Mouse (Mus musculus): ENCODE data around the gene Gm28308.

Gene Gm28308

DNA sequence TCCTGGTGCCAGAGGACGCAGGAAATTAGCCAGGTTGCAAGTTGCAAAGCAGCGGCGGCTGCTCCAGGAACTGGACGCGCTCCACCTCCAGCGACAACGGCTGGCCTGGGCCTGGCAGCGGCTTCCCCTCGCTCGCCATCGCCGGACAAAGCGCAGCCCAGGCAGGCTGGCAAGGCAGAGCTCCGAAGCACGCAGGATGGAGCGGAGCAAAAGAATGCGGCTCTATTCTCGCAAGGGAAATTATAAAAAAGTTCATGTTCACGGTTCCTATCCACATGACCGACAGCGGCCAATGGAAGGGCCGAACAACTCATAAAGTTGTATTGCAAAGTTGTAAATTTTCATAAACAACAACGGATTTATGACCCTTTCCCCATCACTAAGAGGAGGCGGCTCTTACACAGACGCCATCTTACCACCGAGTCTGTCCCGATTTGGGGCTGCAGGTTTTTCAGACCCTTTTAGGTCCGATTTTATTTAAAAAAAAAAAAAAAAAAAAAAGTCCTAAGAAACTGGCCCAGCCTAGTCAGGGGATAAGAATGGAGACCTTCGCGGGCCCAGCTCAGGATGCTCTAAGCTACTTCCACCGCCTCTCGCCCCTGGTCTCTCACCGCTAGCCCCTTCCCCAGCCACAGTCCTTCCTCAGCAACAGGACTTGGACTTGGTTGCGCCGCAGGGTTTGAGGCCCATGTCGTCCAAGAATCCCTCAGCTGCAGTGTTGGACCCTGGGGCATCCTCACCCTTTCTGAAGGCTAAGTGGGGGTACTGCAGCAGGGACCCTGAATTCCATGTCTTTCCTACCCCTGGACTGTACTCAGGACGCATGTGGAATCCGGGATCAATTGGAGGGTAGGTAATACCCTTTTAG is at the start of gene Gm28308, which contains the start of gene Hoxa3:
Gm28308 (minus strand) TSS at position 221 of the 868 bp plus-strand sequence.
Hoxa3 (minus strand) TSS at position 218 of the 868 bp plus-strand sequence.
- no peak for DNase-seq (ENCODE audit: low spot score in 2 of 2)

DNA sequence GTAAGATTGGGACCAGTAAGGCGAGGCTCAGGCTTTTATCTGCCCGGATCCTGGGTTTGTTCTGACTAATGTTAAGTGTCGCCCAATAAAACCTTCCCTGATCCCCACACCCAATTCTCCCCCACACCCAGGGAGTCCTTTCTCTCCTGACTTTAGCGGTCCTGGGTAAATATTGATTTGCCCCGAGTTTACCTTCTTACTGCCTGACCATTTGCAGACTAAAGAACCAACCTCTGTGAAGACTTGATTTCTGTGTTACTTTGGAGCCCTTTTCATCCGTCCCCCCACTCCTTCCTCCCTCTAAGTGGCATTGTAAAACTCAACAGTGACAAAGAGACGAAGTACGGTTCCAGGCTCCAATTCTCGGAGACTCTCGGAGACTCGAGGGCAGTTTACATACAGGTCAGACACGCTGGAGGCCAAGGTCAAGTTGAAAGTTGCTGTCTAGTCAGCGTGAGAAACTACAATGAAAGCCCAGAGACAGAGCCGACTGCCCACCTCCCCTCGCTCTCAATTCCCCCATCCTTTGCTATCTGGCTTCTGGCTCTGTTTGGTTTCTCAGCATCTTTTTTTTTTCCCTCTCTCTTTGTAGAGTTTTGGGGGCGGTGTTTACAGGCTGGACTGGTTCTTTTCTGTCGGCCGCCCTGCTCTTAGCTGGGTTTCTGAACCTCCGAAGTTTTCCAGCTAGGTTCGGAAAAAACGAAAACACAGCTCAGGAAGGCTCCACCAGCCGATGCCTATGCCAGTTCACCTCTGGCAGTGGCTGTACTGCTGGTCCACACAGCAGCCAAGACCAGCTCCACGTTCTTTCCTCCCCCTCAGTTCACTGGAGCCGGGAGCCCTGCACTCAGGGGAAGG is 49.6 kb upstream of the Gm28308 start:
- no peak for DNase-seq (ENCODE audit: low spot score in 2 of 2)

DNA sequence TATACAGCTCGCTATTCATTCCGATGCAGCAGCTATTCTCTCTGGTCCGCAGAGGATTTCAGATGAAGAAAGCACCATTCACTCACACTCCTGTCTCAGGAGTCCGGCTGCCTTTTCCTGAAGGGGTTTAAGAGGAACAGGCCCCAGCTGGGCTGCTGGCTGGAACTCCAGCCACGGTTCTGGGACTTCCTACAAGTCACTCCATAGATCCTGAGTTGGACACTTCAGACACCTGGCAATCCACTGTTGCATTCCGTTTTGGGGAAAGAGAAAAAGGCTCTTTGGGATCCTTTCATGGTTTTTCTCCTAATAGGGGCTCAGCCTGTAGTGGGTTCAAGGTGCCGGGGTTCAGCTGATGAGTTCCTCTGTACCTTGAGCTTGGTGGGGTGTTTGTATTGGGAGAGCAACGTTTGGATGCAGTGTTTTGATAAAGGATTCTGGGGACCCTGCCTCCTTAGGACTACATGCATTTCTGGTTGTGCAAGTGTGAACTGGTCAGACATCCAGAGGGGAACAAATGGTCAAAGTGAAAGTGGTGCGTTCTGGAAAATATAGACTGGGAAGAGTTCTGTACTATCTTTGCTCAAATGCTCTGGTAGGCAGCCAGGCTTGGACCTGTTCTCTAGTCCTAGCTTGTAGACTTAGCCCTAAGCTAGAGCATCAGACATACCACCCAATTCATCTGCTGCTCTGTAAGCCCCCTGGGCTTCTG is 48.8 kb upstream of the Gm28308 start:
- no peak for DNase-seq (ENCODE audit: low spot score in 2 of 2)

DNA sequence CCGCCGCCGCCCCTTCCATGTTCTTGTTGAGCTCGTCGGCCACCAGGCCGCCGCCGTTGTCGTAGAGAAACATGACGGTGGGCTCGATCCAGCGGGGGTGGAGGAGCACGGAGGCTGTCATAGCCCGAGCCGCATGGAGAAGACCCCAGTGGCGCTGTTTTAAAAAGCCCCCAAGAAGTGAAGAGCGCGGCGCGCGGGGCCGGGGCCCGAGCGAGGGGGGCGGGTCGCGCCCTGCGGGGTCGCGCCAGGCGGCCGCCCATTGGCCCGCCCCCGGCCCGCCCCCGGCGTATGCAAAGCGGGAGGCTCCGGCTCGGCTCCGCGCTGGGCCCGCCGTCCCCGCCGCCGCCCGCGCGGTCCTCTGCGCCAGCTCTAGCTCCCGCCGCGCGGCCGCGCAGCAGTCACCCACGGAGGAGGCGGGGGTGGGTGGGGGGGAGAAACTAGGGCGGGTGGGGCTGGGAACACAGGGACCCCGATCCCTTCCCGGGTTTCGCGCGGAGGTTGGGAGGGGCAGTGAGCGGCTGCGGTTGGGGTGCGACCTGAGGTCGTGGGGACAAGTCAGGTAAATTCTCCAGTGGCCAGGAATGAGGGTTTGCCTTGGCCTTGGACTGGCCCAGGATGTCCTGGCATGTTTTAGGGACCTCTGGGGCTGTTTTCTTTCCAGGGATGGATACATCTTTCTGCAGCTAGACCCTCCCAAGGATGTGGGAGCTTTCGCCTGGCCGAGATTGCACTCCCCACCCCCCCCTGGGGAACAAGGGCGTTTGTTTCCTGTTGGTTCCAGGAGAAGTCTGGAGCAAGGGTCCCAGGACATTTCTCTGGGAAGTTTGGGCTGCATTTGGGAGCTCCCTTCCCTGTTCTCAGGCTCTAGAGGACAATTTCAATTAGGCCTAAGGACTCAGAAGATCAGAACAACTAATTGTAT is 47.8 kb upstream of the Gm28308 start, which contains the start of gene Hoxa13:
Hoxa13 (minus strand) TSS at position 227 of the 922 bp plus-strand sequence.
- DNase-seq (ENCODE audit: low spot score in 2 of 2) = no peak

DNA sequence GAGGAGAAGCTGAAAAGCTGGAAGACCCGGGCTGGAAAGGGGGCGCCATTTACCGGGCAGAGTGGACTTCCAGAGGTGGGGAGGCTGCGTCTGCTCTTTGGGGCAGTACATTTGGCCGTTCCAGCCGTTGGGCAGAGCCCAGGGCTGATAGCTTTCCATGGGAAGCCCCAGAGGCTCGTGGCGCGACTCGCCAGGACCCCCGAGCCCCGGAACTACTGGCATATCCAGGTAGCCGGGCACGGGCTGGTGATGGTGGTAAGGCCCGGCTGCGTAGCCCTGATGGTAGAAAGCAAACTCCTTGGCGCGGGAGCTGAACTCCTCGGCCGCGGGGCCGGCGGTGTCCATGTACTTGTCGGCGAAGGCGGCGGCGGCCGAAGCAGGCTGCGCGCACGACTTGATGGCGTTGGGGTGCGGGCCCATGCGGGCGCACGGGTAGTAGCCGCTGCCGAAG is 46.7 kb upstream of the Gm28308 start:
- no peak for DNase-seq (ENCODE audit: low spot score in 2 of 2)

DNA sequence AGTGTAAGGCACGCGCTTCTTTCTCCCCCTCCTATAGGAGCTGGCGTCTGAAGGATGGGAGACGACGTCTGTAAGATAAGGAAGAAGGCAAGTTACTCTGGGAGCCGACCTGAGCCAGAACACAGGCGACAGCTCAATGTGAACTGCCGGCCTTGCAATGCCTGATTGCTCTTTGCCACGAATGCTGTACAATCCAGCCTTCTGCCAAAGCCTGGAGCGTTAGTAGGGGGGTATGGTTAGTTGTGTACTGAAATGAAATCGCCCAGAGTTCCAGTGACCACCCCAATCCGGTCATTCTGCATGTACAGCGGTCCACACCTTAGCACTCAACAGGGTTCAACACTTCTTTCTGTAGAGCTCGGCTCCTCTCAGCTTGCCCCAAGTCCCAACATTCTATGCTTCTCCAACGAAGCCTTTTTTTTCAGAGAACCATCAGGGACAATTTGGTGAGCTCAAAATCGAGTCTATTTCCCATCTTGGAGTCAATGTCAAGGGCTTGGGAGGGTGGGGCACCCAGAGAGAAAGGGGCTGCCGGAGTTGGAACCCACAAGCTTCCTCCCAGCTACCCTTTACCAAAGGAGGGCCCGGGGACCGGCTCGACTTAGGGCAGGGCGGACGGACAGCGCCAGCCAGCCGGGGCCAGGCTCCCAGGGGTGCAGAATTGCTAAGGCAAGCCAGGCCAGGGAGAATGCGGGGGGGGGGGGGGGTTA is 46.1 kb upstream of the Gm28308 start:
- DNase-seq (ENCODE audit: low spot score in 2 of 2) = no peak

DNA sequence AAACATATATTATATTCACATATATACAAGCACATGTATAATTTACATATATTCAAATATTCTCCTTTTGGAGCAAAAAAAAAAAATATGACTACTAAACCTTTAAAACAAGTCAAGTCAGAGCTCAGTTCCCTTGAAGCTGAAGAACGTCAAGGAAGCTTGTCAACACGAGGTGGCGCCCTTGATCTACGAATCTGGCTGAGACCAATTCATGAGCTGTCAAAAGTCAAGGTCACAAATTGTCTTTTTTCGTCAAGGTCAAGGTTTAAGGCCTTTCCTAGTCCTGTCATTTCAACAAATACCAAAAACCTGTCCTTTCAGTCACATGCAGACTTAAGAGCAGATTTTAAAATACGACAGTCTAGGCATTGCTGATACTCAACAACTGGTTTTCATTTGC is 43.8 kb upstream of the Gm28308 start:
- DNase-seq (ENCODE audit: low spot score in 2 of 2) = peak; percentile 61 to 77

DNA sequence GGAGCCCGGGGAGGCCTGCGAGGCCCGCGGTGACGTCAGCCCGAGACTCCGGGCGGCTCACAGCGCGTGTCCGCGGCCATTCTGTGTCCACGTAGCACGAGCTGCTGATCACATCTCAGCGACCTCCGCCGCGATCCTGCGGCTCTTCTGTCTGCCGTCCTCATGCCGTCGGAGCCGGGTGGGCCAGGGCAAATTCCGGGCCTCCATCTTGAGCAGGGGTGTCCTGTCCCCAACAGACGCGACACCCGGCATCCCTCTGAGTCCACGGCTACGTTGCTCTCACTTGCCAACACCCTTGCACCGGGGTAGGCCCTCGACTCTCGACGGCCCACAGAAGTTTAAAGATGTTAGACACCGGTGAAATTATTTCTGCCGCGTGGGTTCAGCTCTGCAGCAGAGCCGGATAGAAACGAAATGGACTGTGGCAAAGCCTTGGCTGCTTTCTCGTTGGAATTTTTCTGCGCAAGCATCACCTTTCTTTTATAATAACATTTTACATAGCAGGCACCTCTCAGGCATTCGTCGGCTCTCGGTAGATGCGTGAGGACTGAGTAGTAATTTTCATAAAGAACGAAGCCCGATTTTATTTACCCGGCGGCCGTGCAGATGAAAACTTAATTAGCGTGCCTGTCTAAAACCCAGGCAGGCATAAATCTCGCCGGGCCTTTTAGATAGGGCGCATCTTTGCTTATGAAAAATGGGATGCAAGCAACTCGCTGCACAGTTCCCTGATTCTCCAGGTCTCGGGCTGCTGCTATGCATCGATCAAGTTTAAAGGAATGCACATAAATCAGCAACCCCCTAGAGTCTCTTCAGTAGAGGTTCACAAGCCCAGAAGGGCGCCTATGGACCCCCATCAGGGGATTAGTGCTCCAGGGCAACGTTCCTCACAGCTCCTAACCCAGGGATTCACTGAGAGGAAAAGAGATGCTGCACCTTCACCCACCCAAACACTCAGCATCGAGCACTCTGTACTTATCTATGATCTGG is 40.7 kb upstream of the Gm28308 start:
- no peak for DNase-seq (ENCODE audit: low spot score in 2 of 2)

DNA sequence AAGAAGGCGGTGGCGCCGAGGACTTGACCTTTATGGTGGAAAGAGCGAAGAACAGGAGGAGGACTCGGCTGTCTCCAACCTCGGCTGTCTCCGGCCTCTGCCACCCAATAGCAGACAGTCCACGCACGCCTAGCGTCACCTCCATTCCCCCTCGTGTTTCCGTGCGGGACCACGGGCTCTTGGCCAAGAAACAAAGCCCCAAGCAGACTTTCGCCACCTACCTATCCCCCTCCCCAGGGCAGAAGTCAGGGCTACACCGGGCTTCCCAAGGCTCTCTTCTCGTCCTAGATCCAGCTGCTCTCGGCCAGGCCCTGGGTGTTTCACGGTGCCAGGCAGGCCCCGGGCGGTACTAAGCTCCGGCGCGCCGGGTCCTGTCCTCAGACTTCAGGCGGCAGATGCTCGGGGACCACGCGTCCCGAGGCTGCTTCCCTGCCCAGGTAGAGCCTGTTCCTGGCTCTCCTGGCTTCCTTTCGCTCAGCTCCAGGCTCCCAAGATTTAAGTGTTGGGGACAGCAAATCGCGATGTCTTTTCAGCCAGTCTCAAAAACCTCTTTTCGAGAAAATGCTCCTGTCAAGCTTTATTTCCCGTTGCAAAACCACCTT is 39.7 kb upstream of the Gm28308 start:
- no peak for DNase-seq (ENCODE audit: low spot score in 2 of 2)

DNA sequence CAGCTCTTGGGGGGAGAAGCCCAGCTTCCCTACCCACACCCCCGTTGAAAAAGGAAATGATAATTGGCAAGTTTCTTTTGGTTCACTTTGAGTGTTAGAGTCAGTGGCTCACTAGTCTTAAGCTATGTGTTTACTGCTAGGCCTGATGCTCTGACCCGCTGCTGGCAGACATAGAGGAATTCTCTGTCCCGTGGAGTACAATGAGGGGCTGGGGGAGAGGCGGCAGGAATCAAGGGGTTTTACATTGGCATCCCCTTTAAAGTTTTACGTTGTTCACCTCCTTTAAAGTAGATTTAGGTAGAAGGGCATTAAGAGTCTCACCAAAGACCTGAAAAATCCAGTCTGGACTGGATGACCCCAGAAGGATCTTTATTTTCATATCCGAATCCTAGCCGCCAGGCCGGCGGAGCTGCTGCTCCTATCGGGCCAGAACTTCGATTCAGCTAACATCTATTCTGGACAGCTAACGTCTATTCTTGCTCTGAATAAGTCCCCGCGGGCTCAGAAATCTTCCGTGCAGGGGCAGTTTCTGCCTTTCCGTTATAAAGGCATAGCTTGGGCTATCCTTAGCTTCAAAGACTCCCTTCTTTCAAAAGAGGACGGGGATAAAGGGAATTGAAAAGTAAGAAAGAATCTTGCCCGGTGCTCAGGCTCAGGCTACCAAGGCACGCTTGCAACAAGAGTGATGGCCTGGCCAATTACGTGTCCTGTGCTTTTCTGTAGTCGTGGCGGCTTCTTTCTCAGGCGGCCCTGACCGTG is 39.1 kb upstream of the Gm28308 start:
- no peak for DNase-seq (ENCODE audit: low spot score in 2 of 2)

DNA sequence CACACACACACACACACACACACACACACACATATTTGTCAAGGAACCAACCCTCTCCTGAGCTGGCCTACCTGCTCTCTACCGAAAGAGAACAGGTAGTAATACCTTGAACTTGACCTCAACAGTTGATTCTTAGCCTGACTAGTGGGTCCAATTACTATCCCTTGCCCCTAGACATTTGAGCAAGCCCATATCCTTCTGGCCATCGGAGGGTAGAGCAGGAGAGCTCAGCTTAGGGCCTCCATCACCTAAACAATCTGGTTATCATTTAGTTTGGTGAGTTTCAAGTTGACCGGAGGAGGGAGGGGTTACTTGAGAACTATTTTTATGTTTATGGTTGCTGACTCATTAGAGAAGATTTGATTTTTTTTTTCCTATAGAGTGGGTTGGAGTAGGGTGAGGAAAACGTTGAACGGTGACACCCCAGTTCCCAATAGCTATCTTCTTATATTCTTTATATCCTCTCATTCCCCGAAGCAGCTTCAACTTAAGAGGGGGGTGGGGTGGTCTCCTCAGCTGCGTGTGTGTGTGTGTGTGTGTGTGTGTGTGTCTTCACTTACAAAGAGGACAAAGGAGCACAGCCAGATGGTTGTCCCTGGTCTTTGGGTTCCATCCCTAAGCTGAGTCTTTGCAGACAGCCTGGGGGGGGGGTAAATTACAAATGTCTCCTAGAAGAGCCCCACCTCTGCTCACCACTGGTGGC is 38.2 kb upstream of the Gm28308 start:
- no peak for DNase-seq (ENCODE audit: low spot score in 2 of 2)

DNA sequence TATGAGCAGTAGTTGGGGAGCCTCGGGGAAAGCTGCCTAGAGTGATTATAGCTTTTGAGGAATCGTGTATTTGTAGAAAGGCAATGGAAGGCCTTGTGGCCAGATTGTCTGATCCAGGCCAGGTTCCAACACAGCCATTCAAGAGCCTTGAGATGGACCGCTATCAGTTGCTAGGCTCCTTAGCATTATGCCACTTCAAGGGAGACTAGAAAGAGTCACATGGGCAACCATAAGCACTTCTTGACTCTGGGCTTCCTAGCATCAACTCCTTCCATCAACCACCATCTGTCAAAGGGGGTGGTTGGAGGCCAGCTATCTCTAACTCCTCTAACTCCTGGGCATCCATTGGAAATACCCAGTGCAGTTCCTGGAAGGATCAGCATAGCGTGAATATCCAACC is 36.7 kb upstream of the Gm28308 start:
- DNase-seq (ENCODE audit: low spot score in 2 of 2) = no peak

DNA sequence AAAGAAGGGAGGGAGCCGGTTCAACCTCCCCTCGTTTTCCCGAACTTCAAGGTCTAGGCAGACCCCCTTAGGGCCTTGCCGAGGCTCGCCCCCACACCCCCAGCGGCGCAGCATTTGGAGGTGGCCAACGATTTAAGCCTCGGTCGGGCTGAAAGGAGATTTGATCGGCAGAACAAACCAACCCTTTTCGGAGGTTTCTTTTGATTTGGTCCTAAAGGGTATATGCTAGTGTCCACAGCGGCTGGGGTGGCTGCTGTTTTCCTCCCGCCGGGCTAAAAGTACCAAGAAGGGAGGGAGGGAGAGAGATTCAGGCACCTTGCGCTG is 36.2 kb upstream of the Gm28308 start:
- no peak for DNase-seq (ENCODE audit: low spot score in 2 of 2)

DNA sequence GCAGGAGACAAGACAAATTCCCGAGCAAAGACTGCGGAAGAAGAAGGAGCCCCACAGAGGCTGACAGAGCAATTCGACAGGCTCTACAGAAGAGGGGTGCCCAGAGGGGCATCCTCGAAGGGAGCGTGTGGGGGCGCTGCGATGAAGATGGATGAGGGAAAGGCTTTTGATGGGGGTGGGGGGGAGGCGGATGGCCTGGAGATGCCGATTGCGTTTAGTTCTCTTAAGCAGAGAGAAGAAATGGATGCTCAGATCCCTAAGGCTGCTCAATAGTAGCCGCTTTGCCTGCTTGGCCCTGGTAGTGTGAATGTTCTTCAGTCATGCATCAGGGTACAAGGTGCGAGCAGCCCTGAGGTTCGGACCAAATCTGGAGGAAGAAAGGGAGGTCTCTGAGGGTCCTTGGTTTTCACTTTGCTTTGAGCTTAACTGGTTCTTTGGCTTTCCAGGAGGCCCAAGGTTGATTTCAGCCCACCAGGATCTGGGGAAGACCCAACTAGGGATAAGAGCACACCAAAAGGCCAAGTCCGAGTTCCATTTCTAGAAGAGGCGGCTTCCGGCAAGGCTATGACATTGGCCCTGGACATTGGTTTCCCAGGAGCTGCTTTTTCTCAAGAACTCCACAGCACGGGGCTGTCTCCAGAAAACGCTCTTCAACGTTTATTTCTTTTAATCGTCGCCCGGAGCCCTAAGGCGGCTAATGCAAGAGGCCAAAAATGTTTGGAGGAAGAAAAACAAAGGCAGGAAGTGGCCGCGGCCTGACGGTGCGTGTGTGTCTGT is 35.7 kb upstream of the Gm28308 start:
- DNase-seq (ENCODE audit: low spot score in 2 of 2) = no peak

DNA sequence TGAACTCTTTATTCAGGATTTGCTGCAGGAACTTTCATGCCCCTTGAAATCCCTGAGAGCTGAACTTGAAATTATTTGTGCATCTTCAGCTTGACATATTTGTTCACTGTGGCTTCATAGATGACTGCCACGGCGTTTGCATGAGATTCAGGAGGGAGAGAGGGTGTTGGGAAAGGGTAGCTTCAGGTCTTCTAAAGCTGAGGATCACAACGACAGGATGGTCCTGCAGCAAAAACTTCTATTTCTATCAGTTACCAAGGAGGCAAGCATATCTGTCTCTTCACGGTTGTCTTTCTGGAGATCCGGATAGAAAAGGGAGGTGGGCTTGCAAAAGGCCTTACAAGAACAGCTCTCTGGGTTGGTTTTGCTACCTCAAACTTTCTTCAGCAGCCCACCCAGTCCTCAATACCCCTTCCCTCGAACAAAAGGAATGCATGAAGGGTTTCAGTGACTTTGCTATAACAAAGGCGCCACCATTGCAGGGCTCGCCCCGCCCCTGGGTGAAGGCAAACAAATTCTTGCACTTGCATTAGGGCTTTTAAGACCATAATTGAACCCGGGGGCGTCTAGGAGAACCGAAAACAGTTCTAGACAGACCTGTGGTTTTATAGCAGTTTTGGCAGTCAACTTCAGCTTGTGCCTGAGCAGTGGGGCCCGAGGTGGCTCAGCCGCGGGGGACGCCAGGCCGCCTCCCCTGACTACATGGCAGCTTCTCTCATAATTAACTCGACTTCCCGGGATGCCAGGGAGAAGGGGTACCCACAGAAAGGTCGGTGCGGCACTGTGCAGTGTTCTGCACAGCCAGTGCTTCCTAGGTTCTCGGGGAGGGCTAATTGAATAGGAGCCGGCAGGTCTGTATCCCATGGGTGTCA is 34.9 kb upstream of the Gm28308 start:
- no peak for DNase-seq (ENCODE audit: low spot score in 2 of 2)

Data from frontal cortex, postnatal 36 days (tissue).